Mouse (Mus musculus) stomach, postnatal 0 days (tissue): Measurements from ENCODE around the gene Hist1h4d.

Experiments
- CTCF ChIP-seq: IDR thresholded peaks from 2 replicates; pipeline ENCODE4 v1.5.1; 2016; ENCODE audit warnings: antibody characterized with exemption, low read depth, mild to moderate bottlenecking, moderate library complexity
- EP300 ChIP-seq: optimal IDR thresholded peaks from 2 replicates; pipeline ENCODE3; 2016; ENCODE audit warnings: antibody characterized with exemption

DNA sequence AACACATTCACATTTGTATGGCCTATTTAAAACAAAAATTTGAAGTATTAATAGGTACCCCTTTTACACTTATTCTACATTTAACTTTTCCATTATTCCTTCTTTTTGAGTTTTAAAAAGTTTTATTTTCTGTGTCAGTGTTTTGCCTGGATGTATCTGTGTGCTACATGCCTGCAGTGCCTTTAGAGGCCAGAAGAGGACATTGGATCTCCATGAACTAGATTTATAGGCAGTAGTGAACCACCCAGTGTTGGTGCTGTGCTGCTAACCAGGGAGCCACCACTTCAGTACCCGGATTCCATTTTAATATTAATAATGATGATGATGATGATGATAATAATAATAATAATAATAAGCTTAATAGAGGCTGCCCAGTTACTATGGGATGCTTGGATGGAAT is 49.3 kb downstream of the Hist1h4d start:
- no peak for TF ChIP-seq EP300
- peak; percentile 76 for TF ChIP-seq CTCF
